Mouse (Mus musculus): ENCODE results near the gene H3f3a.

DNA sequence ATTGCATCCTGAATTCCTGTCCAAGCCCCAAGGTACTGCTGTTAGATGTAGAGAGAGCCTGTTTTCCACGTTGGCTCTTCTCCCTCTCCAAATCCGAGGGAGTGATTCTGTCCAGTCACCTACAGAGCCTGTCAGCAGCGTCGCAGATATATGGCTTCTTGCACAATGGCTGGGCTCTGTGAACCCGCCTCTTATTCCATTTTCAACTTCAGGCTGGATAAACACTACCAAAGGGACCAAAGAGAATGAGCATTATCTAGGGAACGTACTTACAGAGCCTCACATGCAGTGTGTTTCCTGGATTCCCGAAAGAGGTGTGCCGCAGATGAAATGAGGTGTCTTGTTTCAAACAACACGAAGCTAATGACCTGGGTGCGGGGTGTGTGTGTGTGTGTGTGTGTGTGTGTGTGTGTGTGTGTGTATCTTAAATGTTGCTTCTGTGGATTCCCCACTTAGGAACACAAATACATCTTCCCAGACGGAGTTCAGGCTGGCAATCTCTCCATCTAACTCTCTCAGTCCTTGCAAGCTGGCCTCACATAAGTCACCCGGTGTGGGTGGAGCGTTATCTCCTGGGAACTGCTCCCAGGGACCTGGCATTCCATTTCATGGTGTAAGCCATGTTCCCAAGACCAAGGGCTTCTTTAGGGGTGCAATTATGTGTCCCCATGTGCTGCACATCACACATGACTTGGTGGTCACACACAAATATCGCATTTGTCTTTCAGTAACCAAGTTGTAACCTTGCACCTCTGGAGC lies 17.0 kb upstream of the H3f3a start:
- TF ChIP-seq CTCF (IDR thresholded peaks at IDR 0.05; ENCODE audit: extremely low read depth, insufficient read depth, low read length): no peak
- TF ChIP-seq POLR2A (IDR thresholded peaks at IDR 0.05; ENCODE audit: extremely low read depth, insufficient read depth, low read length): no peak
